Mouse (Mus musculus) lung, adult 2 months (tissue): ENCODE measurements around the gene Ficd. TPM values are rescaled to one million over a fixed set of nuclear protein-coding genes. Genes with fewer than 3 reads are reported as not detected.
"Not testable (repeated sequence)": the region's sequence is repeated elsewhere in the genome, so short reads cannot be mapped to it uniquely, and the experiment has no call there.

ENCODE experiments used
- DNase-seq: peaks from one replicate; pipeline ENCODE4 v3.0.0; 2022
- H3K4me1 ChIP-seq: fragments of 200-500 bp; 2 replicates; pipeline ENCODE4 v1.6.1; 2011; ENCODE audit warnings: low read length; ENCODE audit not compliant: control insufficient read depth, insufficient read depth
- H3K4me3 ChIP-seq: fragments of 200-500 bp; replicated peaks from 2 replicates; pipeline ENCODE3; 2011; ENCODE audit warnings: low read depth, mild to moderate bottlenecking, control low read depth, low read length; ENCODE audit errors: extremely low read depth
- CTCF ChIP-seq: fragments of 200-500 bp; IDR thresholded peaks from 2 replicates; pipeline ENCODE4 v1.5.1; 2011; ENCODE audit warnings: mild to moderate bottlenecking, low read length, control low read depth; ENCODE audit not compliant: insufficient read depth
- POLR2A ChIP-seq: fragments of 200-500 bp; IDR thresholded peaks from 2 replicates; pipeline ENCODE4 v1.6.1; 2011; ENCODE audit warnings: low read depth, mild to moderate bottlenecking, control low read depth, low read length, borderline replicate concordance; ENCODE audit errors: extremely low read depth
- WGBS: fragments of 180-500 bp; shearing (Covaris S2); methylation state at CpG from one replicate; pipeline ENCODE4 v1.1.7; 2018; 5-methylcytosine and 5-hydroxymethylcytosine counted together
- polyA plus RNA-seq: library from polyadenylated mRNA; depleted of rRNA; stranded (reverse); fragments of >200 nt; gene quantifications from 2 replicates; pipeline ENCODE4 v1.2.3, GENCODE M21; 2012; rRNA removed

The Ficd gene
- polyA plus RNA-seq, 1 experiment, result 10.6 TPM

- TF ChIP-seq CTCF (no peak), POLR2A (no peak)
- 70% methylated on average over 7 of the region's 7 CpGs for WGBS
Measured at GRCm38 (mm10) chr5:113781875-113782274, 46.3 kb downstream of the Ficd start.

GRCm38 (mm10) chr5:113782624-113783023 is 47.0 kb downstream of the Ficd start:
- no peak for DNase-seq
- 72% methylated on average over 7 of the region's 7 CpGs for WGBS

More at GRCm38 (mm10) chr5:113781875-113782274, 46.3 kb downstream of the Ficd start:
- no peak overlapping the region for H3K4me3 ChIP-seq
- no peaks in the 10 kb centered on the region; the same call in 1 of the 2 replicates for H3K4me1 ChIP-seq
- DNase-seq, result no peak

GRCm38 (mm10) chr5:113783581-113784001 is 48.0 kb downstream of the Ficd start:
- Histone ChIP-seq H3K4me3 (no peak overlapping the region), H3K4me1 (no peaks in the 10 kb centered on the region; the same call in 1 of the 2 replicates)
- WGBS, result 16% methylated on average over 12 of the region's 12 CpGs
- TF ChIP-seq POLR2A, result no peak
- TF ChIP-seq CTCF, result no peak
- DNase-seq, result no peak

More at GRCm38 (mm10) chr5:113782624-113783023, 47.0 kb downstream of the Ficd start:
- Histone ChIP-seq H3K4me3 (no peak overlapping the region), H3K4me1 (no peaks in the 10 kb centered on the region; the same call in 1 of the 2 replicates)
- TF ChIP-seq CTCF (no peak), POLR2A (no peak)

DNA sequence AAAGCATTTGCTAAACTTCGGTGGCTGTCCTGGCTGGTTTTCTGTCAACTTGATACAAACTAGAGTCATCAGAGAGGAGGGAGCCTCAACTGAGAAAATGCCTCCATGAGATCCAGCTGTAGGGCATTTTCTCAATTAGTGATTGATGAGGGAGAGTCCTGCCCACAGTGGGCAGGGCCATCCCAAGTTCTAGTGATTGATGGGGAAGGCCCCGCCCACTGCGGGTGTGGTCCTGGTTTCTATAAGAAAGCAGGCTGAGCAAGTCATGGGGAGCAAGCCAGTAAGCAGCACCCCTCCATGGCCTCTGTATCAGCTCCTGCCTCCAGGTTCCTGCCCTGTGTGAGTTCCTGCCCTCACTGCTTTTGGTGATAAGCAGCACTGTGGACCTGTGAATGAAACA is 48.5 kb downstream of the Ficd start:
- 36% methylated on average over 3 of the region's 3 CpGs for WGBS
- not testable (repeated sequence) for H3K4me3 ChIP-seq, DNase-seq, H3K4me1 ChIP-seq

DNA sequence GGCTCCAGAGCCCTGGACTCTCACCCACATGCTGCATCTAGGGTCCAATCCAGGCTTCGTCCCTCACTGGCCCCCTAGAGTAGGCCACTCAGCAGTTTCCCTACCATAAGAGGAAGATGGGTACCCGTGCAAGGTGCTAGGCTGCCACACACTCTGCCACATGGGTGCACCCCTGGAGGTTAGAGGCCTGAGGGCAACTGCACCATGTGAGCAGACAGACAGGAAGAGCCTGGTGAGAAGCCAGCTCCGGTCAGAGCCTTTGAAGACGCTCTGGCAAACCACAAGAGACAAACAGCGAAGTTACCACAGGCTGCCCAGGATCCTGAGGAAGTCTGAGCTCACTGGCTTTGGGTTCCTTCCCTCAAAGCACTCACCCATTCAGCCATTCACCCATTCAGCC is 51.4 kb downstream of the Ficd start:
- no peak for DNase-seq
- TF ChIP-seq POLR2A (no peak), CTCF (no peak)
- WGBS, result 51% methylated on average over 5 of the region's 5 CpGs
- Histone ChIP-seq H3K4me3 (no peak overlapping the region), H3K4me1 (peaks cover 2% of the 10 kb centered on the region)

DNA sequence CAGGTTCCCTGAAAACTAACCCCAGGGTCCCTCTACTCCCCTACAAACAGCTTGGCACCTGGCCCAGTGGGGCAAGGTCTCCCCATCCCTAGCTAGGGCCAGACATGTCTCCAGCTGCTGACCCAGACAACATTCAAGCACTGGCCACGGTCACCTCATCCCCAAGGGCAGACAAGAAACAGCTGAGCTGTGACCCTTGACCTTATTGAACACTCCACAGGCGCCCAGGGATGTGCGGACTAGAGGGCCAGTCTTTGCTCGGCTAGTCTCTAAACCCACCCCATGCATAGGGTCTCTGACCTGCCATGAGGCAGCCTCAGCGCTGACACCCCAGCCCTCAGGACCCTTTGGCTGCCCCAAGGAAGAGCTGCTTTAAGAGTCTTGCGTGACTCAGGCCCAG is 53.0 kb downstream of the Ficd start:
- peaks cover 2% of the 10 kb centered on the region; the same call in 1 of the 2 replicates for H3K4me1 ChIP-seq
- DNase-seq, result no peak
- TF ChIP-seq POLR2A (no peak), CTCF (no peak)
- H3K4me3 ChIP-seq, result no peak overlapping the region
- WGBS, result 65% methylated on average over 6 of the region's 6 CpGs

- no peak overlapping the region for H3K4me3 ChIP-seq
- 46% methylated on average over 7 of the region's 7 CpGs for WGBS
- TF ChIP-seq POLR2A (no peak), CTCF (no peak)
- H3K4me1 ChIP-seq, result peaks cover 2% of the 10 kb centered on the region; the same call in 1 of the 2 replicates
- DNase-seq, result no peak
Measured at GRCm38 (mm10) chr5:113789075-113789788, 53.6 kb downstream of the Ficd start.

Other genes with a start within 250 kb of the Ficd start
- gene Wscd2, start 245.5 kb upstream of the Ficd start, polyA plus RNA-seq, result 3.9 and 4.9 TPM in 2 replicates
- 271 and 341 TPM in 2 replicates for gene Cmklr1, start 85.4 kb upstream of the Ficd start, polyA plus RNA-seq
- not detected in 2 replicates for gene 1700069L16Rik, start 11.0 kb upstream of the Ficd start, polyA plus RNA-seq
- 20.2 and 24.2 TPM in 2 replicates for gene Sart3, start 36.7 kb downstream of the Ficd start, polyA plus RNA-seq
- gene Iscu, start 36.9 kb downstream of the Ficd start, polyA plus RNA-seq, result 115 and 118 TPM in 2 replicates
- gene Tmem119, start 64.7 kb downstream of the Ficd start, polyA plus RNA-seq, result 59.9 and 72.5 TPM in 2 replicates
- gene Selplg, start 96.8 kb downstream of the Ficd start, polyA plus RNA-seq, result 96.6 and 100 TPM in 2 replicates
- 86.7 and 104 TPM in 2 replicates for gene Coro1c, start 173.0 kb downstream of the Ficd start, polyA plus RNA-seq